Mouse (Mus musculus): ENCODE data around the gene Nt5c2. TPM values are rescaled to one million over a fixed set of nuclear protein-coding genes. Genes with fewer than 3 reads are reported as not detected.
"Not testable (repeated sequence)": the region's sequence is repeated elsewhere in the genome, so short reads cannot be mapped to it uniquely, and the experiment has no call there.

Nt5c2 gene
- polyA plus RNA-seq, 1 experiment from 2014 or later: 85.3 TPM

GRCm38 (mm10) chr19:46983352-46983965 is 31.5 kb downstream of the Nt5c2 start:
- ATAC-seq (ENCODE audit: low FRiP score): no peak
- no peak overlapping the region for H3K9ac ChIP-seq
- H3K27me3 ChIP-seq: no peaks in the 10 kb centered on the region
- H3K27ac ChIP-seq: no peak overlapping the region
- H3K36me3 ChIP-seq: no peaks in the 10 kb centered on the region
- no peak overlapping the region for H3K4me3 ChIP-seq
- H3K4me2 ChIP-seq (replicated peaks): no peak overlapping the region
- no peaks in the 10 kb centered on the region for H3K9me3 ChIP-seq (replicated peaks)
- WGBS: 55% methylated on average over 14 of the region's 14 CpGs
- peaks cover 7% of the 10 kb centered on the region for H3K4me1 ChIP-seq

DNA sequence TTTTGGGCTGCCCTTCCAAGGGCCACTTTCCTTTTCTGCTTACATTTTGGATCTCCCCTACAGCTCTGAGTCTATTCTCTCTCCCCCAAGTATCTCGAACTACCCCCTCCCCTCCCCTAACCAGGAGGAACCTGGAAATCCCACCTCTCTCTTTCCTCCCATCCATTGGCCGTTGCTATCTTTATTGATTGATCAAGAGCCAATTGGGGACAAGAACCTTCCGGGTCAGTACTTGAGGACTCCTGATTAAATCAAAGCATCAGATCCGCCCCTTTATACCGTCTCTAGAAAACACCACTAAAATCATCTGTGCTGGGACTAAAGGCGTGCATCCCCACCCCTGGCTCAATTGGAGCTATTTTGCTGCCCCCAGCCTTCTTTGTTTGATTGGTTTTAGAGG is 33.5 kb downstream of the Nt5c2 start:
- no peaks in the 10 kb centered on the region for H3K36me3 ChIP-seq
- 45% methylated on average over 6 of the region's 6 CpGs for WGBS
- no peak overlapping the region for H3K9ac ChIP-seq
- H3K9me3 ChIP-seq (replicated peaks): no peaks in the 10 kb centered on the region
- no peak overlapping the region for H3K27ac ChIP-seq
- peaks cover 4% of the 10 kb centered on the region; the same call in 1 of the 2 replicates for H3K4me1 ChIP-seq
- H3K4me3 ChIP-seq: no peak overlapping the region
- H3K27me3 ChIP-seq: no peaks in the 10 kb centered on the region
- H3K4me2 ChIP-seq (replicated peaks): no peak overlapping the region
- no peak for ATAC-seq (ENCODE audit: low FRiP score)

- H3K27me3 ChIP-seq: no peaks in the 10 kb centered on the region
- no peak overlapping the region for H3K4me2 ChIP-seq (replicated peaks)
- 82% methylated on average over 3 of the region's 3 CpGs for WGBS
- ATAC-seq (ENCODE audit: low FRiP score): no peak
- no peaks in the 10 kb centered on the region for H3K9me3 ChIP-seq (replicated peaks)
- H3K9ac ChIP-seq: no peak overlapping the region
- no peaks in the 10 kb centered on the region for H3K36me3 ChIP-seq
- no peak overlapping the region for H3K4me3 ChIP-seq
- peaks cover 4% of the 10 kb centered on the region; the same call in 1 of the 2 replicates for H3K4me1 ChIP-seq
- no peak overlapping the region for H3K27ac ChIP-seq
Measured at GRCm38 (mm10) chr19:46979781-46980105, 35.2 kb downstream of the Nt5c2 start.

- H3K9me3 ChIP-seq (replicated peaks): no peaks in the 10 kb centered on the region
- no peak for ATAC-seq (ENCODE audit: low FRiP score)
- H3K27me3 ChIP-seq: no peaks in the 10 kb centered on the region
- H3K9ac ChIP-seq: no peak overlapping the region
- no peak overlapping the region for H3K27ac ChIP-seq
- 86% methylated on average over 17 of the region's 17 CpGs for WGBS
- H3K4me3 ChIP-seq: no peak overlapping the region
- H3K4me1 ChIP-seq: peaks cover 4% of the 10 kb centered on the region; the same call in 1 of the 2 replicates
- H3K36me3 ChIP-seq: no peaks in the 10 kb centered on the region
- no peak overlapping the region for H3K4me2 ChIP-seq (replicated peaks)
Measured at GRCm38 (mm10) chr19:46978920-46979780, 35.8 kb downstream of the Nt5c2 start.

- not testable (repeated sequence) for H3K27me3 ChIP-seq; H3K4me2 ChIP-seq (replicated peaks); H3K4me1 ChIP-seq; H3K36me3 ChIP-seq; H3K9ac ChIP-seq; H3K4me3 ChIP-seq; H3K9me3 ChIP-seq (replicated peaks); H3K27ac ChIP-seq; ATAC-seq (ENCODE audit: low FRiP score)
- 93% methylated on average over 3 of the region's 3 CpGs for WGBS
Measured at GRCm38 (mm10) chr19:46978069-46978468, 36.9 kb downstream of the Nt5c2 start.

DNA sequence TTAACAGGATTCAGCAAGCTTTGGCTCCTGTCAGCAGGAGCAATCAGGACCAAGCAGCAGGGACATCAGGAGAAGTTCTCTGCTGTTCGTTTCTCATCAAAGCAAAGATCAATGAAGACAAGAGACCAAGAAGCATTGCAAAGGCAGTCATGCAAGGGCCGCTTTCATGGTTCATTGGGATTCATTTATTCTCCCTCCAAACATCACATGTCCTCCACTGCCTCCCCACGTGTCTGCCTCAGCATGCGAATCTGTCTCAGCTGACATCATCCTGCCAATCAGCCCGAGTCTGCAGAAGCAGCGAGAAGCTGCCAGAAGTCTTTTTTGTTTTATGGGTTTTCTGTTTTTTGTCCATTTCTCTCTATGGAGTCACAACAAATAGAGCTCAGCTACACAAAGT is 37.5 kb downstream of the Nt5c2 start:
- 0 out of 2 replicates have a peak, but pooled peaks cover under 1% of the 10 kb centered on the region for H3K4me1 ChIP-seq
- H3K9ac ChIP-seq: no peak overlapping the region
- H3K36me3 ChIP-seq: no peaks in the 10 kb centered on the region
- no peaks in the 10 kb centered on the region for H3K9me3 ChIP-seq (replicated peaks)
- no peak for ATAC-seq (ENCODE audit: low FRiP score)
- no peak overlapping the region for H3K27ac ChIP-seq
- 20% methylated on average over 6 of the region's 6 CpGs for WGBS
- H3K4me2 ChIP-seq (replicated peaks): no peak overlapping the region
- no peak overlapping the region for H3K4me3 ChIP-seq
- H3K27me3 ChIP-seq: no peaks in the 10 kb centered on the region

DNA sequence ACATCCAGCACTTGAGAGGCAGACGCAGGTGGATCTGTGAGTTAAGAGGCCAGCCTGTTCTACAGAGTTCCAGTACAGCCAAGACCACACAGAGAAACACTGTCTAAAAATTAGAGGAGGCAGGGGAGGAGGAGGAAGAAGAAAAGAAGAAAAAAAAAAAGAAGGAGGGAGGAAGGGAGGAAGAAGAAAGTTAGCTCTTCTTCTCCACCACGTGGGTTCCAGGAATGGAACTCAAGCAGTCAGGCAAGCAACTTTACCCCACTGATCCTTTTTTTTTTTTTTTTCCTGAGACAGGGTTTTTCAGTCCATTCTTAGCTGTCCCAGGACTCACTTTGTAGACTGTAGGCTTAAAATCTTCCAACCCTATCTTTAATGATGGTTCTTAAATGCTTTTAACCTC is 38.2 kb downstream of the Nt5c2 start:
- no peaks in the 10 kb centered on the region for H3K9me3 ChIP-seq (replicated peaks)
- H3K36me3 ChIP-seq: no peaks in the 10 kb centered on the region
- H3K9ac ChIP-seq: no peak overlapping the region
- H3K27ac ChIP-seq: no peak overlapping the region
- ATAC-seq (ENCODE audit: low FRiP score): no peak
- peaks cover 8% of the 10 kb centered on the region for H3K4me1 ChIP-seq
- no peak overlapping the region for H3K4me2 ChIP-seq (replicated peaks)
- WGBS: 75% methylated on average over 2 of the region's 2 CpGs
- no peaks in the 10 kb centered on the region for H3K27me3 ChIP-seq
- H3K4me3 ChIP-seq: no peak overlapping the region

GRCm38 (mm10) chr19:46975997-46976396 is 39.0 kb downstream of the Nt5c2 start:
- H3K27me3 ChIP-seq: no peaks in the 10 kb centered on the region
- H3K27ac ChIP-seq: no peak overlapping the region
- WGBS: 90% methylated on average over 8 of the region's 8 CpGs
- no peaks in the 10 kb centered on the region for H3K36me3 ChIP-seq
- no peak overlapping the region for H3K4me3 ChIP-seq
- no peak for ATAC-seq (ENCODE audit: low FRiP score)
- H3K9ac ChIP-seq: no peak overlapping the region
- no peaks in the 10 kb centered on the region for H3K9me3 ChIP-seq (replicated peaks)
- no peak overlapping the region for H3K4me2 ChIP-seq (replicated peaks)
- H3K4me1 ChIP-seq: peaks cover 15% of the 10 kb centered on the region

DNA sequence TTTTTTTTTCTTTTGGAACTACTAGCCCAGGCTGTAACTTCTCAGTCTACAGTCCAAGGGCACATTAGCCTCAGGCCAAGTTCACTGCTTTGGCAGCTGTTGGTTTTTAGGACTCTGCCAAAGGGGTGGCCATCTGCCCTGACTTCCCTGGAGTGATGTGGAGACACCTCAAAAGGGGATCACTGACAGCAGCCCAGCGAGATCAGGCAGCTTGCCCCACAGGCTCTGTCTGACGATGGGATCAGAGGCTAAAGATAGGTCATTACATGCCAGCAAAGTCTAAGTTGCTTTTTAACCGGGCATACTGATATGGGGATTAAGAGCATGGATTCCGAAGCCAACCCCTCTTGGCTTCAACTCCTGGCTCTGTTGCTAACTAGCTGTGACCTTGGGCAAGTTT is 39.4 kb downstream of the Nt5c2 start:
- WGBS: 74% methylated on average over 4 of the region's 4 CpGs
- H3K9me3 ChIP-seq (replicated peaks): no peaks in the 10 kb centered on the region
- no peak overlapping the region for H3K27ac ChIP-seq
- H3K4me1 ChIP-seq: peaks cover 17% of the 10 kb centered on the region
- H3K4me2 ChIP-seq (replicated peaks): no peak overlapping the region
- H3K4me3 ChIP-seq: no peak overlapping the region
- H3K27me3 ChIP-seq: no peaks in the 10 kb centered on the region
- no peak for ATAC-seq (ENCODE audit: low FRiP score)
- H3K36me3 ChIP-seq: no peaks in the 10 kb centered on the region
- H3K9ac ChIP-seq: no peak overlapping the region

- peak overlapping the region; percentile 92 for H3K27ac ChIP-seq
- H3K36me3 ChIP-seq: no peaks in the 10 kb centered on the region
- no peak overlapping the region for H3K4me3 ChIP-seq
- H3K27me3 ChIP-seq: no peaks in the 10 kb centered on the region
- H3K4me1 ChIP-seq: peaks cover 17% of the 10 kb centered on the region
- no peak overlapping the region for H3K4me2 ChIP-seq (replicated peaks)
- H3K9me3 ChIP-seq (replicated peaks): no peaks in the 10 kb centered on the region
- H3K9ac ChIP-seq: no peak overlapping the region
- no peak for ATAC-seq (ENCODE audit: low FRiP score)
- WGBS: 95% methylated on average over 3 of the region's 3 CpGs
Measured at GRCm38 (mm10) chr19:46972159-46972558, 42.8 kb downstream of the Nt5c2 start.

DNA sequence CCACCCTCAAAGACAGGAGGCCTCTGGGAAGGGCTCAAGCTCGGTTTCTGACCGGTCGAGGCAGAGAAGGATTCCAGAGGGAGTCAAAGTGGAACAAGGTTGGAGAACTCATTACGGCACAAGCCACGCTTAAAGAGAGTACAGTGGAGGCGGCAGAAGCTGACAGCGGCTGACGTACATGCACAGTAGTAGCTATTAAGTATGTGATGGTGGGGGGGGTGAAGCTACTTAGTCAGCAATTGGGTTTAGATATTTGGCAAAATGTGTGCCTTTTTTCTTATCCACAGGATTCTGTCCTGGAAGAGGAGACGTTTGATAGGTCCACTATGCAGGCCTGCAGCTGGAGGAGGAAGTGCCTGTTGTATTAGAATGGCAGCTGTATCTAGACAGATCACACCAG is 43.2 kb downstream of the Nt5c2 start:
- no peak; the same call in 1 of the 2 replicates for ATAC-seq (ENCODE audit: low FRiP score)
- Histone ChIP-seq H3K9ac (no peak overlapping the region), H3K4me2 (replicated peaks) (no peak overlapping the region), H3K27ac (peak overlapping the region; percentile 92), H3K27me3 (no peaks in the 10 kb centered on the region), H3K9me3 (replicated peaks) (no peaks in the 10 kb centered on the region), H3K36me3 (no peaks in the 10 kb centered on the region), H3K4me3 (no peak overlapping the region), H3K4me1 (peaks cover 17% of the 10 kb centered on the region)
- WGBS: 45% methylated on average over 9 of the region's 9 CpGs

DNA sequence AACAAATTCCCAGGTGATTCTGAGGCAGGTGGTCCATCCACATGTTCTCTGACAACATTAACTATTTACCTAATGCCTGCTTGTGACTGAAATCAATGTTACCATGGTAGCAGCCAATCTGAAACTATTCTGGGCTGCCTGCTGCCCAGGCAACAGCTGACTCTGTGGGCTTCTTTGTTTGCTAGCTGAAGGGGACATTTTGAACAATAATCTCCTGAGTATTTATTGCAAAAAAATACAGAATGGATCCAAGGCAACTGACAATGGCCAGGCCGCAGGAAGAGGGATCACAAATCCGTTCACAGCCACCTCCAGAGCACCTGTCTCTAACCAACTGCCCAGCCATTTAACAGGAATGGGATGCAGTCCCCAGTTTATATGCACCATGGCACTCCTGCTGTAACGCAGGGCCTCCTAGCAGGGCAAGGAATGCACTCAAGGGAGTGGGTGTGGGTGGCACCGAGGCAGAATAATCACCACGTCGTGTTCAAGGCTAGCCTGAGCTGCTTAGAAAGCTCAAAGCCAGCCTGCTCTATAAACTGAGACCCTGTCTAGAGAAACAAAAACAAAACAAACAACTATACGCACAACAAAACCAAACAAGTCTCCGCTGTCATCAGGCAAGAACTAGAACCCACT is 43.8 kb downstream of the Nt5c2 start:
- Histone ChIP-seq H3K4me3 (no peak overlapping the region), H3K27ac (peak overlapping the region; percentile 92), H3K27me3 (no peaks in the 10 kb centered on the region), H3K9ac (no peak overlapping the region; the same call in 1 of the 2 replicates), H3K4me1 (peaks cover 17% of the 10 kb centered on the region), H3K36me3 (no peaks in the 10 kb centered on the region), H3K4me2 (replicated peaks) (no peak overlapping the region), H3K9me3 (replicated peaks) (no peaks in the 10 kb centered on the region)
- WGBS: 39% methylated on average over 8 of the region's 8 CpGs
- no peak for ATAC-seq (ENCODE audit: low FRiP score)
